In genomic region chr5:36988124-36988780, GRCm38 (mm10) we compare ENCODE assay signal across 7 mouse cellular contexts. TPM values are rescaled to one million over a fixed set of nuclear protein-coding genes. Genes with fewer than 3 reads are reported as not detected.
A peak's percentile ranks its signal among the peaks of the same experiment; 100 is the strongest.
DNase-seq lines count a peak whose midpoint lies in the region; ATAC-seq and TF ChIP-seq lines count a peak whose summit lies in the region.

No protein-coding gene starts in this region.

- peak overlapping the region; percentile 65; the same call in 1 of the 2 replicates for H3K27ac ChIP-seq in lung, embryonic 14.5 days (ENCODE audit: low read depth)
- peak overlapping the region; percentile 88 for H3K27ac ChIP-seq in forebrain, embryonic 10.5 days
- H3K27ac ChIP-seq in intestine, embryonic 14.5 days (ENCODE audit: low read depth): no peak overlapping the region
- no peak overlapping the region for H3K27ac ChIP-seq in midbrain, embryonic 12.5 days (replicated peaks)

- H3K9me3 ChIP-seq in lung, embryonic 14.5 days (ENCODE audit: low read depth, low read length): no peaks in the 10 kb centered on the region
- H3K9me3 ChIP-seq in forebrain, embryonic 10.5 days: no peaks in the 10 kb centered on the region
- H3K9me3 ChIP-seq in intestine, embryonic 14.5 days (ENCODE audit: control insufficient read depth, low read length): no peaks in the 10 kb centered on the region
- no peaks in the 10 kb centered on the region for H3K9me3 ChIP-seq in midbrain, embryonic 12.5 days

- no peaks in the 10 kb centered on the region for H3K27me3 ChIP-seq in lung, embryonic 14.5 days (ENCODE audit: insufficient read depth, low read length)
- peaks cover 15% of the 10 kb centered on the region for H3K27me3 ChIP-seq in forebrain, embryonic 10.5 days (ENCODE audit: poor library complexity, severe bottlenecking)
- no peaks in the 10 kb centered on the region for H3K27me3 ChIP-seq in intestine, embryonic 14.5 days (replicated peaks; ENCODE audit: control insufficient read depth, insufficient read depth, low read length)
- H3K27me3 ChIP-seq in midbrain, embryonic 12.5 days: peaks cover 16% of the 10 kb centered on the region

- 9% methylated on average over 24 of the region's 24 CpGs for WGBS in lung, embryonic 14.5 days
- 11% methylated on average over 24 of the region's 24 CpGs for WGBS in forebrain, embryonic 10.5 days
- whole genome bisulfite sequencing in intestine, embryonic 14.5 days: 10% methylated on average over 24 of the region's 24 CpGs
- 10% methylated on average over 24 of the region's 24 CpGs for WGBS in midbrain, embryonic 12.5 days

- H3K36me3 ChIP-seq in lung, embryonic 14.5 days (ENCODE audit: insufficient read depth): no peaks in the 10 kb centered on the region
- no peaks in the 10 kb centered on the region for H3K36me3 ChIP-seq in forebrain, embryonic 10.5 days (replicated peaks)
- no peaks in the 10 kb centered on the region for H3K36me3 ChIP-seq in intestine, embryonic 14.5 days (ENCODE audit: control insufficient read depth, insufficient read depth, low read length)
- H3K36me3 ChIP-seq in midbrain, embryonic 12.5 days: no peaks in the 10 kb centered on the region

- peak overlapping the region; percentile 74 for H3K4me3 ChIP-seq in lung, embryonic 14.5 days (ENCODE audit: low read depth, low read length)
- peak overlapping the region; percentile 83 for H3K4me3 ChIP-seq in forebrain, embryonic 10.5 days
- H3K4me3 ChIP-seq in intestine, embryonic 14.5 days (ENCODE audit: low read depth, low read length): peak overlapping the region; percentile 52
- H3K4me3 ChIP-seq in midbrain, embryonic 12.5 days: peak overlapping the region; percentile 62

- H3K9ac ChIP-seq in lung, embryonic 14.5 days: peak overlapping the region; percentile 75
- peak overlapping the region; percentile 48 for H3K9ac ChIP-seq in intestine, embryonic 14.5 days (ENCODE audit: low read length)
- peak overlapping the region; percentile 70 for H3K9ac ChIP-seq in midbrain, embryonic 12.5 days (replicated peaks)

- no peaks in the 10 kb centered on the region for H3K4me1 ChIP-seq in lung, embryonic 14.5 days (ENCODE audit: insufficient read depth)
- H3K4me1 ChIP-seq in forebrain, embryonic 10.5 days: peaks cover 28% of the 10 kb centered on the region
- H3K4me1 ChIP-seq in intestine, embryonic 14.5 days (replicated peaks; ENCODE audit: control insufficient read depth, insufficient read depth, low read length): no peaks in the 10 kb centered on the region
- peaks cover 15% of the 10 kb centered on the region for H3K4me1 ChIP-seq in midbrain, embryonic 12.5 days

- DNase-seq in lung, embryonic 14.5 days: no peak
- no peak for DNase-seq in lung, postnatal 14 days
- DNase-seq in forebrain, embryonic 10.5 days (ENCODE audit: extremely low spot score, low spot score): no peak
- peak; percentile 52 for DNase-seq in intestine, embryonic 14.5 days (ENCODE audit: low spot score)
- DNase-seq in urinary bladder, postnatal 36 days (ENCODE audit: low spot score in 2 of 2): no peak
- DNase-seq in adrenal gland, adult (ENCODE audit: inconsistent age in 2 of 2, low spot score in 1 of 2): no peak

- H3K4me2 ChIP-seq in lung, embryonic 14.5 days: peak overlapping the region; percentile 94
- peak overlapping the region; percentile 73 for H3K4me2 ChIP-seq in intestine, embryonic 14.5 days (ENCODE audit: low read length)
- H3K4me2 ChIP-seq in midbrain, embryonic 12.5 days (replicated peaks): peak overlapping the region; percentile 86

- ATAC-seq in lung, embryonic 14.5 days (ENCODE audit: insufficient read depth): peak; percentile 16; the same call in 1 of the 2 replicates
- peak; percentile 17 for ATAC-seq in intestine, embryonic 14.5 days (replicated peaks; ENCODE audit: low FRiP score, low TSS enrichment, low read depth)
- peak; percentile 39 for ATAC-seq in midbrain, embryonic 12.5 days (ENCODE audit: low FRiP score, low read depth)

- peak; percentile 40; the same call in 1 of the 2 replicates for TF ChIP-seq CTCF in lung, embryonic 14.5 days (IDR thresholded peaks at IDR 0.05; ENCODE audit: low read depth)

RNA-seq across cellular contexts. Expression of gene Wfs1, which starts 0.8 kb away (rescaled TPM):
- 9.9 and 10.3 TPM in 2 replicates for polyA plus RNA-seq in lung, embryonic 14.5 days (2014; fragmentation: Nextera tagmentation; extraction: Ambion mirVana)
- polyA plus RNA-seq in forebrain, embryonic 10.5 days (2016; fragmentation: Nextera tagmentation; extraction: Ambion mirVana): 8.1 and 8.4 TPM in 2 replicates
- polyA plus RNA-seq in intestine, embryonic 14.5 days (2014; fragmentation: Nextera tagmentation; extraction: Ambion mirVana): 13.3 and 13.6 TPM in 2 replicates
- polyA plus RNA-seq in midbrain, embryonic 12.5 days (2016; fragmentation: Nextera tagmentation; extraction: Ambion mirVana): 7.2 and 7.9 TPM in 2 replicates

Comparison
In these comparisons a context has a peak if more than half of its experiments do, and no peak if none do; other contexts are left out.
1. H3K27ac ChIP-seq: peak in lung, embryonic 14.5 days (single experiment) and forebrain, embryonic 10.5 days (single experiment); none in intestine, embryonic 14.5 days (single experiment) and midbrain, embryonic 12.5 days (single experiment).
2. Peak in every context shown above with its lines, with median percentiles within 50 percentile points of each other: ATAC-seq, H3K4me2 ChIP-seq, H3K4me3 ChIP-seq and H3K9ac ChIP-seq.